Mouse (Mus musculus): ENCODE measurements around the gene Saa1.

DNA sequence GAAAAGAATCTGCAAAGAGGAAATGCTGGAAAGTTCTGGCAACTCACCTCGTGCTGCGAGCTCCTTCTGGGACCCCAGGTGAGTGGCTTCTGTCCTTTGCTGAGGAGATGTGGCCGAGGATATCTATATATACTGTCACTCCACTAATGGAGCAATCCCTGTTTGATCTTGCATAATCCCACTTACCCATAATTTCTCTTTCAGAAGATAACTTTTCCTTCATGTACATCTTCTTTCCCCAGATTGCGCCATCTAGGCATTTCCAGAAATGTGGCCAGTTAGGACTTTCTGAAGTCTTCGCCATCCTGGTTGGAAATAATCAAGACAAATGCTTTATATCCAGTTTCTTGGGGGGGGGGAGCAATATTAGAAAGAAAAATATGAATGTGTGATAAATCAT lies 27.2 kb downstream of the Saa1 start, which contains the start of gene Saa3:
- TF ChIP-seq CTCF (IDR thresholded peaks at IDR 0.05; ENCODE audit: control insufficient read depth, insufficient read depth, insufficient replicate concordance, low read depth, low read length) (no peak), POLR2A (IDR thresholded peaks at IDR 0.05; ENCODE audit: control insufficient read depth, low read depth, low read length) (no peak)
